Mouse (Mus musculus) midbrain, embryonic 11.5 days (tissue): ENCODE results near the gene Ryr3. TPM values are rescaled to one million over a fixed set of nuclear protein-coding genes. Genes with fewer than 3 reads are reported as not detected.
A peak's percentile ranks its signal among the peaks of the same experiment; 100 is the strongest.

Experiments
- ATAC-seq: fragments of 200-750 bp; cut with Nextera tagmentation; 2 replicates; pipeline ENCODE4 v1.8.0; 2017; ENCODE audit warnings: moderate TSS enrichment, moderate library complexity; ENCODE audit not compliant: low FRiP score
- DNase-seq: peaks from one replicate; pipeline ENCODE4 v3.0.0; 2015; ENCODE audit warnings: low spot score; ENCODE audit errors: missing footprints
- H3K27ac ChIP-seq: fragments of 300-500 bp; sonication (generic); 2 replicates; pipeline ENCODE4 v1.5.1; 2014; ENCODE audit warnings: low read depth, low read length
- H3K27me3 ChIP-seq: fragments of 300-500 bp; sonication (generic); 2 replicates; pipeline ENCODE4 v1.6.1; 2014; ENCODE audit warnings: mild to moderate bottlenecking, low read length, moderate library complexity, mixed read lengths; ENCODE audit not compliant: control insufficient read depth, insufficient read depth
- H3K36me3 ChIP-seq: fragments of 300-500 bp; sonication (generic); 2 replicates; pipeline ENCODE4 v1.6.1; 2014; ENCODE audit warnings: mild to moderate bottlenecking, low read length, moderate library complexity, mixed read lengths; ENCODE audit not compliant: control insufficient read depth, insufficient read depth
- H3K4me1 ChIP-seq: fragments of 300-500 bp; sonication (generic); 2 replicates; pipeline ENCODE4 v1.6.1; 2014; ENCODE audit warnings: low read length; ENCODE audit not compliant: control insufficient read depth, insufficient read depth
- H3K4me2 ChIP-seq: fragments of 300-500 bp; sonication (generic); 2 replicates; pipeline ENCODE4 v1.6.1; 2014; ENCODE audit warnings: mild to moderate bottlenecking, moderate library complexity
- H3K4me3 ChIP-seq: fragments of 300-500 bp; sonication (generic); 2 replicates; pipeline ENCODE4 v1.5.1; 2014; ENCODE audit warnings: low read depth, low read length
- H3K9ac ChIP-seq: fragments of 300-500 bp; sonication (generic); 2 replicates; pipeline ENCODE4 v1.6.1; 2014; ENCODE audit warnings: low read length
- H3K9me3 ChIP-seq: fragments of 300-500 bp; sonication (generic); 2 replicates; pipeline ENCODE4 v1.6.1; 2016; ENCODE audit warnings: low read length; ENCODE audit not compliant: control insufficient read depth
- WGBS: fragments of 180-500 bp; shearing (Covaris S2); extraction: QIAGEN DNeasy Blood & Tissue Kit; methylation state at CpG from one replicate; pipeline ENCODE4 v1.1.7; 2014; 5-methylcytosine and 5-hydroxymethylcytosine counted together
- polyA plus RNA-seq: library from polyadenylated mRNA; unstranded; fragments of >200 nt; fragmentation: Nextera tagmentation; extraction: Ambion mirVana; gene quantifications from 2 replicates; pipeline ENCODE4 v1.2.1, GENCODE M21; 2014

Ryr3 gene
- polyA plus RNA-seq, 1 experiment from 2014 or later: 1.4 TPM

DNA sequence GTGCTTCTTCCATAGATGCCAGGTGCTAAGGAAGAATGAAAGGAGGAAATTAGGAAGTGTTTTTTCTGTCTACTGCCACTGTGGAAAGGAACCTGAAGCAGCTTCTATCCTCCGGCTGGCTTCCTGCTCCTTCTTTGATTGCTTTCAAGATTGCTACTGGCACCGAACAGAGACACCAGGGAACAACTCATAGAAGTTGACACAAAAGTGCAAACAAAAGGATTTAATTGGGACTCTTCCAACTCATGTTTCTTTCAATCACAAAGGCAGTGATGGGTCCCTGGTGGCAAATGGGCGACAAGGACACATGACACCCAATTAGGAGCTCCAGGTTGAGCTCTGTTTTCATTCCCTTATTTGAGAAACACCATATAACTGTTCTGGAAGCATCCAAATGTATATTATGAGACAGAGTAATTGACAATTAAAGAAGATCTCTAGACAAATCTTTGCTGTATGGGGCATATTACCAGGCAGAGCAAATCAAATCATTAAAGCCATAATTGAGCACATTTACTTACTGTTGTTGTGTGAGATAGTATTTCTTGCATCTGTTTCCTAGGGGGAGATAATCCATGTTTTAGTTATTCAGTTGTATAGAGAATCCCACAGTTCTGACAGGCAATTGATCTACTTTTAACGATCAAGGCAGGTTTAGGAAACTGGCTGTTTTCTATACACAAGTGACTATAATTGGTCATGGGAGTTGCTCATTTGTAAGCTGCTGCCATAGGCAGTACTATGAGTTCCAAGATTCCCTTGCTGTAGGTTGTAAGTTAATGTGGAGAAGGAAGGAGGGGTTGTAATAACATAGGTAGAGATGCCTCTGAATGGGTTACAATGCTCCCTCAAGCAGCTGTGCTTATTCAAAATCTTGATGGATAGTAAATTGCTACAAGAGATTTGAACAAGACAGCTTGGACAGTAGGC, 371.0 kb downstream of the Ryr3 start:
- Histone ChIP-seq H3K4me2 (no peak overlapping the region), H3K27me3 (no peaks in the 10 kb centered on the region), H3K4me1 (no peaks in the 10 kb centered on the region), H3K9ac (no peak overlapping the region), H3K4me3 (no peak overlapping the region), H3K36me3 (no peaks in the 10 kb centered on the region), H3K9me3 (no peaks in the 10 kb centered on the region), H3K27ac (no peak overlapping the region)
- DNase-seq (no peak), ATAC-seq (0 out of 2 replicates have a peak, but pooled peaks have one; percentile 38)
- 68% methylated on average over 4 of the region's 4 CpGs for WGBS

DNA sequence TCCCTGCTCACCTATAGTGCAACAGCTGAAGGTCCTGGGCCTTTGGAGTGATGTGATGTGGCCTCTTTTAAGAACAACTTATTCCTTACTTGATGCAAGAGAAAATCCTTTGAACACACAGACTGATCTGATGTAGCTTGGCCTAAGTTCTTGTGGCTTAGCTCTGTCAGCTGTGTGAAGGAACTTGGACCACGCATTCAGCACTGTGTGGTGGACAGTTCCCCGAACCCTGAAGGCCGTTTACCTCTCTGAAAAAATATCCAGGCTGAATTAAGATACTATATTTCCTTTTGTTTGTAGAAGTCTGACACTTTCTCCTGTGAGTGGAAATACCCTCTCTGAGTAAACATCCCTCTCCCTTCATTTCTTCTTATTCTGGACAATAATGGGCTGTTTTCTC, 374.0 kb downstream of the Ryr3 start:
- ATAC-seq: no peak
- Histone ChIP-seq H3K27ac (no peak overlapping the region), H3K4me2 (no peak overlapping the region), H3K9ac (no peak overlapping the region), H3K36me3 (no peaks in the 10 kb centered on the region), H3K4me1 (no peaks in the 10 kb centered on the region), H3K4me3 (no peak overlapping the region), H3K9me3 (no peaks in the 10 kb centered on the region), H3K27me3 (no peaks in the 10 kb centered on the region)
- 49% methylated on average over 3 of the region's 3 CpGs for WGBS
- DNase-seq: no peak

DNA sequence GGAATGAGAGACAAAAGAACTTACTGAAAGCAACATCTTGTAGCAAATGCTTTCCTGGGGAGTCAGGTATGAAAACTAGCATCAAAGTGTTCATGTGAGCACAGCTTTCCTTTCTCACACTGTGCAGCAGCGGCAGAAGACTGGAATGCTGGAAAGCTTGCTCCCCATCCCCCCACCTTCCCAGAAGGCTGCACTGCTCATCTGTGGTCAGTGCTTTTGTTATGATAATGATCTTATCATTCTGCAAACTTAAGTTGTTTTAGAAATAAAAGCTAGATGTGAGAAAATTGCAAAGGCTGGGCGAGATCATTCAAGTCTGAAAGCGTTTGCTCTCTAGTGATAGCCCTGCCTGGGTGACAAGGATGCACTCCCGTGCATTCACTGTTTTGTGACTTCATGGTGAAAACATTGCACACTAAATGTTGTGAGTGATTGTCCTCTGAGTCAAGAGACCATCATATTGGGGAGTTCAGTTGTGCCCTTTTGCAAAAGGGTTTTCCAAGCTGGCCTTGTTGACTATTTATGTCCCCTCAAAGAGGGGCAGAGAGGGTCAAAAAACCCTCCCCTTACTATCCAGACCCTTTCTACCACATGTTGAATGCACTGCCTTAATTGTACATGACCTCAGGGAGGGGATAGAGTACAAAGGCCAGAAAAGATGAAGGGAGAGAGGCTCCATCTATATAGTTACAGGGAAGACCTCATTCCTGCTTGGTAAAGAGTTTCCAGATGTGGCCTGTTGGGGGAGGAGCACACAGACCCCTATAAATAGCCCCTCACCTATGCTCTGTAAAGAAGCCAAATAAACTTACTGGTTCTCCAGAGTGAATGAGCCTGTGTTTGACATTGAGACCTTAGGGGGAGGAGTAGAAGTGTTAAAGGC, 385.2 kb downstream of the Ryr3 start:
- no peak overlapping the region; the same call in 1 of the 2 replicates for H3K27ac ChIP-seq
- H3K4me3 ChIP-seq: no peak overlapping the region
- no peaks in the 10 kb centered on the region for H3K27me3 ChIP-seq
- peaks cover 17% of the 10 kb centered on the region for H3K4me1 ChIP-seq
- ATAC-seq (peak; percentile 85), DNase-seq (peak; percentile 87)
- peak overlapping the region; percentile 15; the same call in 1 of the 2 replicates for H3K4me2 ChIP-seq
- WGBS: 19% methylated on average over 4 of the region's 4 CpGs
- no peaks in the 10 kb centered on the region for H3K9me3 ChIP-seq
- H3K9ac ChIP-seq: peak overlapping the region; percentile 20
- H3K36me3 ChIP-seq: no peaks in the 10 kb centered on the region

DNA sequence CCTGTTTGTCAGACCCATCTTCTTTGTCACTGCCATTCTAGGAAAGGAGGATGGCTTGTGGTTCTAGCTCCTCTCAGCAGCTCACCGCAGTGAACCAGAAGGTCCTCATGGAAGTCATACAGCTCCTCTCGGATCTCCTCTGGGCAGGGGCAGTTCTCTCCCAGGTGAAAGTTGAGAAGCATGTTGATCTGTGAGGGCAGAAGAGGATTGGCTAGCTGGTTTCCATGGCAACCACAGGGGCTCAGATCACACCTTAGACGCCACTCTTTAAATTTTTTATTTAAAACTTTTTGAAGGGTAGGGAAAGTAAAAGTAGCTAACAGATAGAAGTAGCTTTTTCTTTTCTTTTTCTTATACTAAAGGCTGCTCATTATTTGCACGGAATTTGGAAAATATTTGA, 390.3 kb downstream of the Ryr3 start:
- DNase-seq: no peak
- Histone ChIP-seq H3K27ac (no peak overlapping the region), H3K27me3 (no peaks in the 10 kb centered on the region), H3K36me3 (no peaks in the 10 kb centered on the region), H3K4me2 (no peak overlapping the region), H3K4me1 (peaks cover 12% of the 10 kb centered on the region), H3K4me3 (no peak overlapping the region), H3K9me3 (no peaks in the 10 kb centered on the region), H3K9ac (no peak overlapping the region)
- ATAC-seq: no peak
- WGBS: 44% methylated on average over 4 of the region's 4 CpGs

DNA sequence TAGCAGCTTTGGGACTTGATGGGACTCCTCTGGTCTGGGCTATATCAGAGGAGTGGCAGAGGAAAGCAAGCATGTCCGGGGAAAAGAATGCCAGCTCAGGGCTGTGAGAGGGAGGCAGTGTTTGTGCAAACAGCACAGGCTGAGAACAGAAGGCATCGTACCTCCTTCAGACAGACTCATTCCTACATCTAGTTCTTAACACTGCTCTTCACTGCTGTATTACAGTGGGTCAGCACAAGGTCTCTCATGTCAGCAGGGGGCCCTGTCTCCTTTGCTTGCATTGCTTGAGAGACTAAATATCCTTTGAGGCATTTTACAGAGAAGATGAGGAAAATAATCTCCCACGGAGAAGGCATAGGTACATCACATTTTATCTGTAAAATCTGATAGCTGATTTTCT, 394.2 kb downstream of the Ryr3 start:
- Histone ChIP-seq H3K36me3 (no peaks in the 10 kb centered on the region), H3K9me3 (no peaks in the 10 kb centered on the region), H3K27ac (no peak overlapping the region), H3K9ac (no peak overlapping the region), H3K4me3 (no peak overlapping the region), H3K27me3 (no peaks in the 10 kb centered on the region), H3K4me2 (no peak overlapping the region), H3K4me1 (no peaks in the 10 kb centered on the region)
- WGBS: 32% methylated on average over 3 of the region's 3 CpGs
- ATAC-seq (0 out of 2 replicates have a peak, but pooled peaks have one; percentile 51), DNase-seq (no peak)

DNA sequence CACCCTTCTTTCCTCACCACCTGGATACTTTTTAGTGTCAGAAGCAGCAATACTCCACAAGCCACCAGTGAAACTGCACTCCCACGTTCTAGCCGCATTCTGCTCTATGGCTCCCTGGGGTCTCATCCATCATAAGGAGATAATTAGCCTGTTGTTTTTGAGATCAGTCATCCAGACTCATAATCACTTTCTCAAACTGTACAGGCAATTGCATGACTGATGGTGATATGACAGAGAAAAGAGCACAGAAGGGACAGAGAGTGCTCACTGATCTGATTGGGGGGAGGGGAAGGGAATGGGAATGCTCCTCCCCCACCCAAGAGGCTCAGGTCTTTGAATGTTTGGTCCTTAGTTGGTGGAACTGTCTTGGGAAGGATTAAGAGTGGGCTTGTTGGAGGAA, 397.8 kb downstream of the Ryr3 start:
- Histone ChIP-seq H3K9ac (no peak overlapping the region), H3K4me3 (no peak overlapping the region), H3K36me3 (no peaks in the 10 kb centered on the region), H3K4me2 (no peak overlapping the region), H3K9me3 (no peaks in the 10 kb centered on the region), H3K4me1 (no peaks in the 10 kb centered on the region), H3K27ac (no peak overlapping the region), H3K27me3 (no peaks in the 10 kb centered on the region)
- DNase-seq (no peak), ATAC-seq (no peak)
- 78% methylated on average over 2 of the region's 2 CpGs for whole genome bisulfite sequencing

DNA sequence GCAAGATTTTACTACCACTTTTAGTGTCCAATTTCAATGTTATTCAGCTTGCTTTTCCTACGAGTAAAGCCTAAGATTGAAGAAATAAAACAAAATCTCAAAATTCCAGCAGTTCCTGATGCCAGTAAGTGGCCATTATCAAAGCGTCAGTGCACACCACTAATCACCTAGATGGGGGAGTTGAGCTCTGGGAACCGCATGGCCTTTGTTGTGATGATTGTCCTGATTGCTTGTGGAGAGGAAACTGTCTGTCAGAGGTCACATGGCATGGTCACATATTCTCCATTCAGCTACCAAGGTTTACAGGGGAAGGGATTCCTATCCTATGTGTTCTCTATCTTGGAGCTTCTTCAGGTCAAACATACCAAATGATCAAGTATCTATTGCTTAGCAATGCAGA, 399.9 kb downstream of the Ryr3 start:
- DNase-seq: no peak
- 51% methylated on average over 3 of the region's 3 CpGs for WGBS
- Histone ChIP-seq H3K9me3 (no peaks in the 10 kb centered on the region), H3K9ac (no peak overlapping the region), H3K27ac (no peak overlapping the region), H3K4me3 (no peak overlapping the region), H3K27me3 (no peaks in the 10 kb centered on the region), H3K36me3 (no peaks in the 10 kb centered on the region), H3K4me2 (no peak overlapping the region), H3K4me1 (no peaks in the 10 kb centered on the region)
- no peak for ATAC-seq

DNA sequence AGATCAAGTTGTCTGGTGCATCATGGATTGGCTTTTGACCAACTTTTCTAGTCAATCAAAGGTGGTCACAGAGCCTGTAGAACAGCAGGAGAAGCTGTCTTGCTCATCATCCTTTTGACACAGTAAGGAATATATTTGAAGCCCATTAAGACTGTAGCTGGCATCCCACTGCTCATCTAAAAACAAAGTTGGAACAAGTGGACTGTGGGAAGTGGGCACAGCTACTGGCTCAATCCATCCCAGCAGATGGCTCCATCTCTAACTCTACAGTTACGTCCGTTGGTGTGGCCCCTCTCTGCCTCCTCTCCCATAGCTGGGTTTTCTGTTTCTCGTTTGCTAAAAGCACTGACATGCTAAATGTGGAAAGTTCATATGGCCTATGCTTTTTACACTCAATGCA, 400.9 kb downstream of the Ryr3 start:
- Histone ChIP-seq H3K27ac (no peak overlapping the region), H3K9ac (no peak overlapping the region), H3K36me3 (no peaks in the 10 kb centered on the region), H3K9me3 (no peaks in the 10 kb centered on the region), H3K4me3 (no peak overlapping the region), H3K4me1 (no peaks in the 10 kb centered on the region), H3K4me2 (no peak overlapping the region), H3K27me3 (no peaks in the 10 kb centered on the region)
- no peak for ATAC-seq
- WGBS: 77% methylated on average over 3 of the region's 3 CpGs
- DNase-seq: no peak
